Mouse (Mus musculus): ENCODE results near the gene C1qtnf9.

Gene C1qtnf9

DNA sequence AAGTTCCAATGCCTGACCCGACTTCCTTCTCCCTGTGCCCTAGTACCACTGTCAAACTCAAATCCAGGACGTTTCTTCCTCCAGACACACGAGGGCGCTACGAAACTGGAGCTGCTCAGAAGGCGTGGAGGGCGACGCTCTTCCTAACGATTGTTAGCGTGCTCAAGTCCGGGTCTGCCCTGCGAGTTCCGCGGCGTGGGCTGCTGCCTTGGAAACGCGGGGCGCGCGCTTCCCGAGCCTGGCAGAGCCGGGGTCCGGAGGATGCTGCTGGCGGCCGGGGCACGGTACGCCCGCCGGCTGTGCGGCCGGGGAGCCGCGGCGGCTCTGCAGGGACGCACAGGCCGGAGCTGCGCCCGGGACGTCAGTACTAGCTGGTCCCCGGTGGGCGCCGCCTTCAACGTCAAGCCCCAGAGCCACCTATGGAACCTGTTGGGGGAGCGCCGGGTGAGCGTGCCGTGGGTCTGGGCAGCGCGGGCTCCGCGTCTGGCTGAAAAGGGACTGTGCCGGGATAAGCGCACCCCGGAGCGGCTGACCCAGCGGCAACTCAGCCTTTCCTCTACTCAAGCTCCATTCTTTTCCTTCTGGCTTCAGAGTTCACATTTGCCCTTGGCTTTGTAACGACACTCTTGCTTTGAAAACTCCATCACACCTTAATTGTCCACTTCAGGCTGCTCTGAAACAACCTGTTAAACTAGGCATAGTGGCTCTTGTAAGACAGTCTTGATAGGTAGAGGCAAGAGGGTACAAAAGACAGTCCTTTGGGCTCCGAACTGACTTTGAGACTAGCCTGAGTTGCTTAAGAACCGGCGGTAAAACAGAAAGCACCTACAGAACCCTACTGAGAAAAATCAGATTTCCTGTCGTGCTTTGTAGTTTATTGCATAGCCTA lies 16.7 kb downstream of the C1qtnf9 start, which contains the start of gene Mipep:
TSS of gene Mipep (plus strand) at position 147 of the 889 bp plus-strand sequence.
- peak; percentile 63 to 82 for DNase-seq (ENCODE audit: low spot score in 2 of 2)

DNA sequence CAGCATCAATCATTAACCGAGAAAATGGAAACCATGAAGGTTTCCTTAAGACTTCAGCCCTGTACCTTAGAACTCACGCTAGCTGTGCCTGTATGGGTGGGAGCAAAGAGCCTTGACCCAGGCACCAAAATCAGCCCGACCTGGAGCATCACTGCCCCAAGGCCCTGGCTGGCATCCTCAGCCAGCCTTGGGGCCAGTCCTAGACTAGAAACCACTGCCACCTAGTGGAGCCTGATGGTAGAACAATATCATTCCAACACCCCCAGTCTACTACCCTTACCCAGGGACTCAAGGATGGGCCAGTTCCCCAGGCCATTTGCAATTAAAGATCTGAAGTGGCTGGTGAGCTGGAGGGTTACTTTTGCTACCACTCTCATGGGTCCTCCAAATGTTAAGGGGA lies 22.2 kb downstream of the C1qtnf9 start:
- DNase-seq (ENCODE audit: low spot score in 2 of 2), result peak in 1 of 2 experiments; percentile 19

DNA sequence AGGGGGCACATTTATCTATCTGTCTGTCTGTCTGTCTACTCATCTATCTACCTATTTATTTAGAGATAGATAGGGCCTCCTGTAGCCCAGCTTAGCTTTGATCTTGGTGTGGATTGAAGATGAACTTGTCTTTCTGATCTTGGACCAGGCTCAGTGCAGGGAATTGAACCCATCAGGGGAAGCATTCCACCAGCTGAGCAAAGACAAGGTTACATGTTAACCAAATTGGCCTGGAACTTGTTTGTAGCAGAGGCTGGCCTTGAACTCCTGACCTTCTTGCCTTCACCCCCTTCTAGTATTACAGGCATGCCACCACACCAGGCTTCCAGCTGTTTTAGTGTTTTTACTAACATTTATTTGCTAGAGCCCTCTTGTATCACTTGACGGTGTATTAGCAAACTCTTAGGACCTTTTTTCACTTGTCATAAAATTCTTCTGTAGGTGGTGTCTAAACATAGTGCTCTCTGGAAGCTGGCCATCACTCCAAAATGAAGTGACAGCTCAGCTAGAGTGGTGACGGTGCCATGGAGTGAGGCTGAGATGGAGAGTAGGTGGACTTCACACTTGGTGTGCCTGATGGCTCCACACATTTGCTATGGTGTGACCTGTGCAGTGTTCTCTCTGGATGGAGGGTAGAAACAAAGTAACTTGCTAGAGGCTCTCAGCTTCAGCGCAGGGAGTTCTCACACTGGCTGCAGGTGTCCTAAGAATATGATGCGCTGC lies 28.8 kb downstream of the C1qtnf9 start:
- no peak for DNase-seq (ENCODE audit: low spot score in 2 of 2)

DNA sequence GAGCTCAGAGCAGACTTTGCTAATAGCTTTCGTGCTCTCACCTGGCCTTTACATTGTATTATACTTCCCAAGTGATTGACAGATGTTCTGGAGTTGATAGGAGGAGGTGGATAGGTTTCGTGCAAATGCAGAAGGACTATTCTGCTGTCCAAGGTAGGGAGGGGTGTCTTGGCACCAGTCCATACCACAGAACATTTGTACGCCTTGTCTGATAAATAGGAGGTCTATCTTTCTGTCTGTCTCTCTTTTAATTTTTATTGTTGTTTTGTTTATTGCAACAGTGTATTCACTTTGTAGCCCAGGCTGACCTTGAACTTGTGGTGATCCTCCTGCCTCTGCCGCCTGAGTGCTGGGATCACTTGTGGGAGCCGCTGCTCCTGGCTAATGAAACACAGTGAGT lies 29.7 kb downstream of the C1qtnf9 start:
- DNase-seq (ENCODE audit: low spot score in 2 of 2), result no peak

DNA sequence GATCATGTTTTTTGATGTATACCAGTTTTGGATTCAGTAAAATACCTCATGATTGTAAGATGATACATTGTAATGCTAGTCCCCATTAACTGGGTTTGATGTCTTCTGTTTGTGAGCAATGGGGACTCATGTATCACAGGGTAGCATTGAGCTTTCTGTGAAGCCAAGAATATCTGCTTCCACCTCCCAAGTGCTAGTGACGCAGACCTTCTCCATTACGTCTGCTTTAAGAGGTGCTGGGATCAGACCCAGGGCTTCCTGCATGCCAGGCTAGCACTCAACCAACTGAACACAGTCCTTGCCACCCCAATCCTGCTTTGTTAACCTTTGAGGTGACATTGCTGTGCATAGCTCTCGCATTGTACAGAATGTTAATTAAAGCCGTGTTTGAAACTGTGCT lies 30.8 kb downstream of the C1qtnf9 start:
- no peak for DNase-seq (ENCODE audit: low spot score in 2 of 2)

DNA sequence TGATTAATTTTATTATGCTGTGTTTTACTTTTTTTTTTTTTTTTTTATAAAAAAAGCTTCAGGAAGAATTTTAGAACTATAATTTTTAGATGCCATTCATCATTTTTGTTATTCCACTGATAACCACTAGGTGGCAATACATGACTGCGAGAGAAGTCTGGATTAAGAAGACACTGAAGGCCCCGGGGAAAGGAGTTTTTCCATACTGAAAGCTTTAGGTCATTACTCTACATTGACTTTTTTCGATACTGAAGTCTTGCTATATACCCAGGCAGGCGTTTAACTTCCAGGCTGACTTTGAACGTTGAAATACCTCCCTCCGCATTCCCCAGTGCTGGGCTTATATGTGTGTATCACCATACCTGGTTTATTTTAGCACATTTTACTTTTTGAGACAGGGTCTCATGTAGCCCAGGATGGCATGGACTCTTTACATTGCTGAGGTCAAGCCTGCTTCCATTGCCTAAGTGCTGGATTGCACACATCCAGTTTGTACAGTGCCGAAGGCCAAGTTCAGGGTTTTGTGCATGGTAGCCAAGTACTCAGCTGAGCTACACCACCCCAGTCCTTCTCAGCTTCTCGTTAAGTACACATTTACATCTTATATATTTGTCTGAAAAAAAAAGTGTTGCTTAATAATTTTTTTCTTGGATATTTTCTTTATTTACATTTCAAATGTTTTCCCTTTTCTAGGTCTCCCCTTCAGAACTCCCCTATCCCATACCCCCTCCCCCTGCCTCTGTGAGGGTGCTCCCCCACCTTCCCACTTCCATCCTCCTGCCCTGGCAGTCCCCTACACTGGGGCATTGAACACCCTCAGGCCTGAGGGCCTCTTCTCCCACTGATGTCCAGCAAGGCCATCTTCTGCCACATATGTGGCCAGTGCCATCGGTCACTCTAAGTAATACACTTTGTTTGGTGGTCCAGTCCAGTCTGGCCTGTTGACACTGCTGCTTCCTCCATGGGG lies 32.1 kb downstream of the C1qtnf9 start:
- DNase-seq (ENCODE audit: low spot score in 2 of 2), result no peak

DNA sequence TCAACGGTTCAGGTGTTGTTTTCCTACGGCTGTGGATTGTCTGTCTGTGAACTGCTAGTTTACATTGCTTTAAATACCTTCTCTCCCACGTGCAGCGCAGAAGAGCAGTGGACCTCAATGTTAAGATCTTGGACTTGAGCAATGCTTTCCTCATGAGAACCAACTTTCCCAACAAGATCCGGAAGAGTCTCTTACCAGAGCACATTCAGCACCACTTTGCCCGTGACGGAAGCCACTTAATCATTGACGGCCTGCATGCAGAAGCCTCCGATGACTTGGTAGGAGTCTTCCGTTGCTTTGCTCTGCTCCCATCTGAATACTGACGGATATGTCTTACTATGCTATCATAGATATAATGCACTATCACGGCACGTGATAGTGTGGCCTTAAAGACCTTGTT lies 34.1 kb downstream of the C1qtnf9 start:
- no peak for DNase-seq (ENCODE audit: low spot score in 2 of 2)

DNA sequence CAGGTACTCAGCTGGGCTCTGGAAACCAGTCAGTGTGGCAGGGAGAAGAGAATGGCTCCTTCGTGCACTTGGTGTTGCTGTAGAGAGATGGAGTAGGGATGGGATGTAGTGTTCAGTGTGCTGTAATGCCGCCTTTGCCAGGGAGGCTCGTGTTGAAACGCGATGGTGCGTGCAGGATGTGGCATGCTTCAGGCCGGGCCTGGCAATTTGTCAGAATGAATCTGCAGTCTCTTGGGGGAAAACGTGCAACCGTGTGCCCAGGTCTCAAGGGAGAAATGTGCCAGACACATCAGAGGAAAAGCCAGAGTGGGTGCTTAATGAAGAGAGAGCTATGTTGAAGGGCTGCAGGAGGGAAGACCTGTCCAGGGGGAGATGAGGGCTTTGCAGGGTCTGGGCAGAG lies 37.0 kb downstream of the C1qtnf9 start:
- no peak for DNase-seq (ENCODE audit: low spot score in 2 of 2)

DNA sequence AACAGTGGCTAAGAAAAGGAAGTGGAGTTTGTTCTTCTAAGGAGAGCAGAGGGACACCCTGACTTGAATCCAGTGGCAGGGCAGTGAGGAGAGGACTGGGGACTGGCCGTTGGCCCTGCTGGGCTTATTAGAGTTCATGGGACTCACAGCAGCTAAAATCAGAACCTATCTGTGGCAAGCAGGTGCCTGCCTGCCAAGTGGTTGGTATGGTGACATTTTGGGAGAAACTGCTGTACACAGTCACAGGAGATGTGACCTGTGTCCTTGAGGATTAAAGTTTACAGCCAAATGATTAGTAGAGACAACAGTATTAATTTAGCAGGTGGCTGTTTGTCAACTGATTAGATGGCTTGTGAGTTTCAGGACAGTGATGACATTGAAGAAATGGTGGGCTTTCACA lies 37.9 kb downstream of the C1qtnf9 start:
- no peak for DNase-seq (ENCODE audit: low spot score in 2 of 2)

DNA sequence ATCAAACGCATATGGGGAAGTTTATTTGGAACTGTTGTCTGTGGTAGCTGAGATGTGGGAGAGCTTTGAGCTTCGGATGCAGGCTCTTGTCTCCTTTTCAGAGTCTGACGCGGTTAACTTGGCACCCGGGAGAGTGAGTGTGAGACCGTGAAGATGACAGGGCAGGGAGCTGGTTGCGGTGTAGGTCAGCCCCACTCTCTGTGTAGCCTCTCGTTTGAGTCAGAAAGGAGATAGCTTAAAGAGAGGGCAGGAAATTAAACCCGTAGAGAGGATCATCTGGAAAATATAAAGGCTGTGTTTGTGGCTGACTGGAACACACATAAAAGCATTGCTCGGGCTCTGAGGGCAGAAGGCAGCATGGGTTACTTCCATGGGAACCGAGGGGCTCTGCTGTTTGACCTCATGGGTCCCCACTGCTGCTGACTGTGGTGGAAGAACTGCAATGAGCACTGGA lies 39.0 kb downstream of the C1qtnf9 start:
- DNase-seq (ENCODE audit: low spot score in 2 of 2), result no peak

DNA sequence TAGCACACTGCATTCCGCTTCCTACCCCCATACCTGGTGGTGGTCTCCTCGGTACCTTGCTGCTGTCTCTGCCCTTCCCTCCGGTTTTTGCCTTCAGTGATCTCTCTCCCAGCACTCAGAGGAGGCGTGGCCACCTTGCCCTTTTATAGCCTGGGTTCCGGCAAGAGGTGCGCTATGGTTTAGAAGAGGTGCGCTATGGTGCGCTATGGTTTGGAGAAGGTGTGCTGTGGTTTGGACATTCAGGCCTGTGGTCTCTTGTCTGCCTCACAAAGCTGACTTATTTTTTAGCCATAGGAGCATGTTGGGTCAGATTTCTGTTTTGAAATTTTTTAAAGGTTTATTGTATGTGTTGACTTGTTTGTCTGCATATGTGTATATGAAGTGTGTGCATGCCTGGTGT lies 41.9 kb downstream of the C1qtnf9 start:
- DNase-seq (ENCODE audit: low spot score in 2 of 2), result no peak

DNA sequence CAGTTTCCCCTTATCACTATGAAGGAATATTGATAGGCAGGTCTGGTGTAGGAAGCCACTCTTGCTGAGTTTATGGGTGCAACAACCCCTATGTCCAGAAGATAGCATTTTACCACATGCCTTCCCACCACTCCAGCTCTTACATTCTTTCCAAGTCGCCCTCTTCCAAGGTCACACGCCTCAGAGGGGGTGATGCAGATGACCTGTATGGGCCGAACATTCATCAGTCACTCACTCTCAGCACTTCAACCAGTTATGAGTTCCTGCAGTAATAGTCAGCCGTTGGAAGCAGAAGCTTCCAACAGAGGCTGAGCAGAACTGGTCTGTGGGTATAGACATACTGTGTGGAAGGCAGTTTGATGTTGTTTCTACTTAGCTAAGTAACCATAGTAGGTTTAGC lies 43.6 kb downstream of the C1qtnf9 start:
- no peak for DNase-seq (ENCODE audit: low spot score in 2 of 2)

DNA sequence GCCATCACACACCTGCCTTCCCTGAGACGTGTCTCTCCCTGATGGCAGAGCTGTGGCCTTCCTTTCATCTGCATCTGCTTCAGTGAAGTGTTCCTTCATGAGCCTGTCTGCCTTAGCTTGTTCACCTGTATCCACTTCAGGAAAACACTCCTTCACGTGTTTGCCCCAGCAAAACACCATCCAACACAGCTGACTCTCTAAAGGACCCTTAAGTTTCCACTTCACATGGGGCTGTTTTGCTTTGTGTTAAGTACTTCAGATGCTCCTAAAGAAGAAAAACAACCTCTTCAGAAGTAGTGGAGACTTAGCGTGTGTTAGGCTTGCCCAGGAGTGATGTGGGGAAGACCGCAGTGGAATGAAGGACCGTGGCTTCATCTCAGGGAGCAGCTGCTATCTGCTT lies 47.2 kb downstream of the C1qtnf9 start:
- no peak for DNase-seq (ENCODE audit: low spot score in 2 of 2)

DNA sequence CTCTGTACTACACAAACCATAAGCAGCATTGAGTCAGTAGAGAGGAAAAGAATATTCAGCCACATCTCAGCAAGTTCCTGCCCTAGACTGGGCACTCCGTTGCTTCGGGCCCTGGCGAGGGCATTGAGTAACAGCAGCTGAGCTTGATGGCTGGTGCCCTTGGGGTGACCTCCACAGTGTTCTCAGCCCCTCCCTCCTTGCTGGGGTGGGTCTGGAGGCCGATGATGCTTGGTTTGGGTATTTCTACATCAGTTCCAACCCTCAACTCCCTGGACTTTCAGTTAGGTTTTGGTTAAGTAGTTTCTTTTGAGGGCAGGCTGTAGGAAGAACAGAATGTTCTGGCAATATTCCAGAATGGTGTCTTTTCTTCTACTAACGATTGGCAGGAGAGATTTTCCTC lies 50.1 kb downstream of the C1qtnf9 start:
- no peak for DNase-seq (ENCODE audit: low spot score in 2 of 2)

DNA sequence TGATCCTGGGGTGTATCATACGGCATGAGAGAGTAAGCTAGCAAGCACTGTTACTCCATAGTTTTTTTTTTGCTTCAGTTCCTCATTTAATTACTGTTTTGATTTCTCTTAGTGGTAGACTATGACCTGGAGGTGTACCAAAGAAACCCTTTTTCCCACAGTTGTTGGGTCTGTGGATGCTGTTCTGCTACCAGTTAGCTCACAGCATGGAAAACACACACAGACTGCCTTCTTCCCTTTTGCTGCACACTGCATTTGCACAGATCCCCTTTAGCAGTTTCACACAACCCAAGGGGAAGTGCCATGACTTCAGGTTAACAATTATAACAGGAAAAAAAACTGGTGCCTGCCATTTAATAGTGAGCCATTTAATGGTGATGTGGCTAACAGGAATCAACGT lies 62.2 kb downstream of the C1qtnf9 start:
- no peak for DNase-seq (ENCODE audit: low spot score in 2 of 2)

Measured in urinary bladder, adult 18-20 months (tissue).